Mouse (Mus musculus) CH12.LX (cell line): ENCODE results near the gene Fopnl. TPM values are rescaled to one million over a fixed set of nuclear protein-coding genes. Genes with fewer than 3 reads are reported as not detected.

Source experiments
- DNase-seq: peaks from one replicate; pipeline ENCODE4 v3.0.0-alpha.2; 2013; ENCODE audit errors: extremely low read depth
- H3K27ac ChIP-seq: 2 replicates; pipeline ENCODE4 v1.5.1; 2012; ENCODE audit warnings: low read depth, mild to moderate bottlenecking, control low read depth, moderate library complexity; ENCODE audit not compliant: insufficient read depth
- H3K27me3 ChIP-seq: replicated peaks from 2 replicates; pipeline ENCODE3; 2012; ENCODE audit warnings: inconsistent platforms
- H3K36me3 ChIP-seq, 2 experiments: replicated peaks in 1 of 2; 2 replicates each; pipeline versions ENCODE3 to v1.6.1; 2012; ENCODE audit warnings: inconsistent platforms in 1 of 2, low read length in 1 of 2, mild to moderate bottlenecking in 1 of 2, mixed read lengths in 1 of 2, moderate library complexity in 1 of 2; ENCODE audit not compliant: control insufficient read depth in 1 of 2, insufficient read depth in 1 of 2
- H3K4me1 ChIP-seq, 2 experiments: 2 replicates each; pipeline ENCODE4 v1.6.1; 2012; ENCODE audit warnings: inconsistent platforms in 1 of 2, moderate library complexity in 1 of 2; ENCODE audit not compliant: insufficient read depth in 2 of 2, control insufficient read depth in 1 of 2
- H3K4me2 ChIP-seq: 2 replicates; pipeline ENCODE4 v1.6.1; 2012; ENCODE audit warnings: low read depth, mild to moderate bottlenecking, control low read depth; ENCODE audit not compliant: poor library complexity, insufficient read depth, severe bottlenecking
- H3K4me3 ChIP-seq, 3 experiments: fragments of 150-350 bp in 1 of 3; sonication (generic) in 1 of 3; replicated peaks in 1 of 3; 2 replicates each; pipeline versions ENCODE3 to v1.5.1; 2011 to 2012; ENCODE audit warnings: low read depth in 2 of 3, low read length in 2 of 3, mild to moderate bottlenecking in 2 of 3, moderate library complexity in 2 of 3, control low read depth in 1 of 3, improper control_type of control experiment in 1 of 3, inconsistent platforms in 1 of 3, mixed read lengths in 1 of 3; ENCODE audit not compliant: poor library complexity in 1 of 3
- H3K79me2 ChIP-seq: replicated peaks from 2 replicates; pipeline ENCODE4 v1.6.1; 2012; ENCODE audit warnings: mild to moderate bottlenecking, moderate library complexity; ENCODE audit not compliant: control insufficient read depth, poor library complexity, insufficient read depth, severe bottlenecking; ENCODE audit errors: extremely low read depth
- H3K9ac ChIP-seq: 2 replicates; pipeline ENCODE4 v1.6.1; 2012; ENCODE audit warnings: low read depth, mild to moderate bottlenecking, control low read depth, moderate library complexity; ENCODE audit not compliant: insufficient read depth
- H3K9me3 ChIP-seq: replicated peaks from 2 replicates; pipeline ENCODE3; 2012; ENCODE audit warnings: low read length, inconsistent platforms, mixed read lengths
- BHLHE40 ChIP-seq: IDR thresholded peaks from 2 replicates; pipeline ENCODE4 v1.6.1; 2011; ENCODE audit warnings: mild to moderate bottlenecking, low read depth, low read length, improper control_type of control experiment
- CTCF ChIP-seq, 2 experiments: IDR thresholded peaks in 1 of 2; conservative IDR thresholded peaks in 1 of 2; 2 replicates each; pipeline ENCODE4 v1.5.1; 2011 to 2012; ENCODE audit warnings: low read depth in 2 of 2, low read length in 2 of 2, improper control_type of control experiment in 1 of 2, inconsistent platforms in 1 of 2, mild to moderate bottlenecking in 1 of 2, moderate library complexity in 1 of 2
- ELF1 ChIP-seq: IDR thresholded peaks from 2 replicates; pipeline ENCODE4 v1.6.1; 2014; ENCODE audit warnings: low read depth, mild to moderate bottlenecking, inconsistent platforms, low read length, improper control_type of control experiment
- EP300 ChIP-seq: IDR thresholded peaks from 2 replicates; pipeline ENCODE4 v1.6.1; 2011; ENCODE audit warnings: low read length, improper control_type of control experiment
- GABPA ChIP-seq: IDR thresholded peaks from 2 replicates; pipeline ENCODE4 v1.6.1; 2012; ENCODE audit warnings: low read depth, low read length, improper control_type of control experiment, inconsistent platforms; ENCODE audit not compliant: insufficient replicate concordance
- HCFC1 ChIP-seq: IDR thresholded peaks from 2 replicates; pipeline ENCODE4 v1.6.1; 2012; ENCODE audit warnings: low read depth, mild to moderate bottlenecking, inconsistent platforms, low read length, improper control_type of control experiment
- IRF4 ChIP-seq: IDR thresholded peaks from 2 replicates; pipeline ENCODE4 v1.6.1; 2014; ENCODE audit warnings: low read depth, mild to moderate bottlenecking, inconsistent platforms, low read length, improper control_type of control experiment
- JUND ChIP-seq: conservative IDR thresholded peaks from 2 replicates; pipeline ENCODE4 v1.6.1; 2011; ENCODE audit warnings: low read depth, low read length, improper control_type of control experiment
- KAT2A ChIP-seq: IDR thresholded peaks from 2 replicates; pipeline ENCODE4 v1.6.1; 2012; ENCODE audit warnings: low read length, improper control_type of control experiment, inconsistent platforms; ENCODE audit not compliant: insufficient replicate concordance
- MAX ChIP-seq: IDR thresholded peaks from 2 replicates; pipeline ENCODE4 v1.6.1; 2011; ENCODE audit warnings: low read length, improper control_type of control experiment
- MYC ChIP-seq: IDR thresholded peaks from 2 replicates; pipeline ENCODE4 v1.6.1; 2011; ENCODE audit warnings: low read depth, mild to moderate bottlenecking, improper control_type of control experiment, low read length
- NELFE ChIP-seq: IDR thresholded peaks from 2 replicates; pipeline ENCODE4 v1.6.1; 2011; ENCODE audit warnings: low read depth, low read length, improper control_type of control experiment
- PAX5 ChIP-seq: IDR thresholded peaks from 2 replicates; pipeline ENCODE4 v1.6.1; 2012; ENCODE audit warnings: low read length, inconsistent platforms, mixed read lengths
- POLR2AphosphoS2 ChIP-seq: IDR thresholded peaks from 2 replicates; pipeline ENCODE4 v1.6.1; 2011; ENCODE audit warnings: low read depth, low read length, improper control_type of control experiment
- RAD21 ChIP-seq: IDR thresholded peaks from 2 replicates; pipeline ENCODE4 v1.6.1; 2011; ENCODE audit warnings: low read depth, mild to moderate bottlenecking, low read length, improper control_type of control experiment, moderate library complexity
- SIN3A ChIP-seq: IDR thresholded peaks from 2 replicates; pipeline ENCODE4 v1.6.1; 2012; ENCODE audit warnings: low read length, improper control_type of control experiment, inconsistent platforms
- SMC3 ChIP-seq: IDR thresholded peaks from 2 replicates; pipeline ENCODE4 v1.6.1; 2011; ENCODE audit warnings: low read depth, low read length, improper control_type of control experiment
- TCF12 ChIP-seq: IDR thresholded peaks from 2 replicates; pipeline ENCODE4 v1.6.1; 2014; ENCODE audit warnings: low read depth, mild to moderate bottlenecking, inconsistent platforms, low read length, improper control_type of control experiment
- UBTF ChIP-seq: IDR thresholded peaks from 2 replicates; pipeline ENCODE4 v1.6.1; 2012; ENCODE audit warnings: low read depth, mild to moderate bottlenecking, inconsistent platforms, low read length, improper control_type of control experiment, moderate library complexity
- USF1 ChIP-seq: IDR thresholded peaks from 2 replicates; pipeline ENCODE4 v1.6.1; 2014; ENCODE audit warnings: low read depth, mild to moderate bottlenecking, inconsistent platforms, low read length, improper control_type of control experiment
- USF2 ChIP-seq: conservative IDR thresholded peaks from 2 replicates; pipeline ENCODE4 v1.6.1; 2011; ENCODE audit warnings: low read depth, low read length, improper control_type of control experiment
- ZC3H11A ChIP-seq: IDR thresholded peaks from 2 replicates; pipeline ENCODE4 v1.6.1; 2012; ENCODE audit warnings: low read depth, mild to moderate bottlenecking, inconsistent platforms, low read length, improper control_type of control experiment
- ZMIZ1 ChIP-seq: IDR thresholded peaks from 2 replicates; pipeline ENCODE4 v1.6.1; 2012; ENCODE audit warnings: low read depth, mild to moderate bottlenecking, inconsistent platforms, low read length, improper control_type of control experiment
- ZNF384 ChIP-seq: IDR thresholded peaks from 2 replicates; pipeline ENCODE4 v1.6.1; 2012; ENCODE audit warnings: low read depth, low read length, improper control_type of control experiment, inconsistent platforms
- dilution Hi-C: fragments of 300-500 bp; cut with MboI; formaldehyde crosslinking; loops from 2 replicates; pipeline ENCODE4 v1.14.3; 2020; ENCODE audit warnings: low sequenced_read_pairs; ENCODE audit not compliant: extremely low pct_unique_long_range_greater_than_20kb, extremely low pct_ligation_motif_present
- in situ Hi-C: fragments of 300-500 bp; cut with MboI; formaldehyde crosslinking; loops from 3 replicates; pipeline ENCODE4 v1.14.3; 2019; ENCODE audit warnings: low sequenced_read_pairs, low pct_ligation_motif_present, low pct_unique_long_range_greater_than_20kb, mixed read lengths
- polyA plus RNA-seq: library from polyadenylated mRNA; unstranded; fragments of >175 nt; gene quantifications from 2 replicates; pipeline ENCODE4 v1.2.1, GENCODE M21; 2012; ENCODE audit warnings: low read depth; ENCODE audit not compliant: insufficient read length
- total RNA-seq, 2 experiments: library from RNA; depleted of rRNA; stranded (reverse); fragments of 300-350 nt in 1 of 2; fragments of >200 nt in 1 of 2; gene quantifications; 2 replicates each; pipeline ENCODE4 v1.2.3; 2012 to 2014

Gene Fopnl
- total and polyA plus RNA-seq, 3 experiments: 32.8 to 153 (median 56.8) TPM

DNA sequence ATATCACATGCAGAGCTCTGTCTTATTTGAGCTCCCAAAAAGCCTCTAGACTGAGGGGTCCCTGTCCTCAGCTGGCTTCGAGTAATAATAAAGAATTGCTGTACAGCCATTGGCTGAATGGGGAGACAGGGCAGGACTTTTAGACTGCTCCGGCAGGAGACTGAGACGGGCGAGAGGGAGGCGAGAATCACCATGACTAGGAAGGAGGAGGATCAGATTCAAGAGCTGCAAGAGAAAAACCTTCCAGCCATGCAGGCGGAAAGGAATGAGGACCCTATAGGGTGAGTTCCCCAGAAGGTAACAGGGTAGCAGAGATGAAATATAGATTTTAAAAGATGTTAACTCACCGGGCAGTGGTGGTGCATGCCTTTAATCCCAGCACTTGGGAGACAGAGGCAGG, 4.3 kb downstream of the Fopnl start:
- Histone ChIP-seq H3K9ac (no peak overlapping the region), H3K4me2 (no peak overlapping the region), H3K27ac (no peak overlapping the region), H3K79me2 (peaks cover 16% of the 10 kb centered on the region), H3K4me3 (no peak overlapping the region), H3K36me3 (peaks cover 24 to 60% of the 10 kb centered on the region in 2 experiments), H3K4me1 (peaks cover 7 to 27% of the 10 kb centered on the region in 2 experiments), H3K27me3 (no peaks in the 10 kb centered on the region), H3K9me3 (no peaks in the 10 kb centered on the region)
- dilution Hi-C loops (no loop called here), in situ Hi-C loops (no loop called here)
- TF ChIP-seq KAT2A (no peak), ELF1 (no peak), ZMIZ1 (no peak), POLR2AphosphoS2 (no peak), MAX (no peak), BHLHE40 (no peak), USF1 (no peak), ZC3H11A (no peak), PAX5 (no peak), ZNF384 (no peak), HCFC1 (no peak), UBTF (no peak), SIN3A (no peak), TCF12 (no peak), USF2 (no peak)
- DNase-seq: no peak

DNA sequence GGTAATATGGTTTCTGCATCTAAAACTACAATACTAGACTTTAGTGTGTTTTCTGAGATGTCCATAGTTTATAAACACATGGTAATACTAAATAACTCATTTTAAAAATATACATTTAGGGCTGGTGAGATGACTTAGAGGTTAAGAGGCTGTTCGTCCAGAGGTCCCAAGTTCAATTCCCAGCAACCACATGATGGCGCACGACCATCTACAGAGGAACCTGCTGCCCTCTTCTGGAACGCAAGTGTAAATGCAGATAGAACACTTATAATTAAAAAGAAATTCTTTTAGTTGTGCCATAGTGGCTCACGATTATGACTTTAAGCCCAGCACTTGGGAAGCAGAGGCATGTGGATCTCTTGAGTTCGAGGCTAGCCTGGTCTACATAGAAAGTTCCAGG, 5.8 kb downstream of the Fopnl start:
- Histone ChIP-seq H3K4me3 (no peak overlapping the region), H3K27me3 (no peaks in the 10 kb centered on the region), H3K4me1 (peaks cover 7 to 32% of the 10 kb centered on the region in 2 experiments), H3K9ac (no peak overlapping the region), H3K79me2 (peaks cover 15% of the 10 kb centered on the region), H3K27ac (no peak overlapping the region), H3K9me3 (no peaks in the 10 kb centered on the region), H3K36me3 (peaks cover 32 to 75% of the 10 kb centered on the region in 2 experiments), H3K4me2 (no peak overlapping the region)
- TF ChIP-seq RAD21 (peak; percentile 48), EP300 (no peak), KAT2A (no peak), JUND (0 out of 2 replicates have a peak, but pooled peaks have one; percentile 32), IRF4 (no peak), SMC3 (peak; percentile 83), ZC3H11A (no peak; the same call in 1 of the 2 replicates), TCF12 (no peak), MYC (peak; percentile 43; the same call in 1 of the 2 replicates), PAX5 (no peak), SIN3A (no peak; the same call in 1 of the 2 replicates), BHLHE40 (no peak), POLR2AphosphoS2 (no peak), ZNF384 (no peak), GABPA (no peak), UBTF (no peak), CTCF (conservative IDR thresholded peaks at IDR 0.05 in 1 of 2, IDR thresholded peaks at IDR 0.05 in 1 of 2; ENCODE audit: low read depth in 2 of 2, low read length in 2 of 2) (peak; percentile 82 to 100), NELFE (peak; percentile 71; the same call in 1 of the 2 replicates), USF2 (no peak)
- peak; percentile 74 for DNase-seq
- in situ Hi-C loops: no loop called here
- dilution Hi-C loops: no loop called here
